Mouse (Mus musculus) testis, adult 2 months (tissue): ENCODE measurements around the gene Tmem178b.

Experiments
- CTCF ChIP-seq: fragments of 200-500 bp; IDR thresholded peaks from 2 replicates; pipeline ENCODE4 v1.5.1; 2012; ENCODE audit warnings: low read depth, mild to moderate bottlenecking, inconsistent platforms, low read length, moderate library complexity; ENCODE audit not compliant: control insufficient read depth, insufficient read depth, insufficient replicate concordance
- POLR2A ChIP-seq: fragments of 200-500 bp; IDR thresholded peaks from 2 replicates; pipeline ENCODE4 v1.6.1; 2012; ENCODE audit warnings: low read depth, mild to moderate bottlenecking, inconsistent platforms, low read length, moderate library complexity; ENCODE audit not compliant: control insufficient read depth

- TF ChIP-seq CTCF, result no peak
- no peak for TF ChIP-seq POLR2A
Observed at GRCm38 (mm10) chr6:39944854-39945253, 71.8 kb downstream of the Tmem178b start.
